Mouse (Mus musculus): Measurements from ENCODE around the gene Map7. TPM values are rescaled to one million over a fixed set of nuclear protein-coding genes. Genes with fewer than 3 reads are reported as not detected.

The Map7 gene
- polyA plus RNA-seq, 1 experiment from 2014 or later = 7.4 TPM

DNA sequence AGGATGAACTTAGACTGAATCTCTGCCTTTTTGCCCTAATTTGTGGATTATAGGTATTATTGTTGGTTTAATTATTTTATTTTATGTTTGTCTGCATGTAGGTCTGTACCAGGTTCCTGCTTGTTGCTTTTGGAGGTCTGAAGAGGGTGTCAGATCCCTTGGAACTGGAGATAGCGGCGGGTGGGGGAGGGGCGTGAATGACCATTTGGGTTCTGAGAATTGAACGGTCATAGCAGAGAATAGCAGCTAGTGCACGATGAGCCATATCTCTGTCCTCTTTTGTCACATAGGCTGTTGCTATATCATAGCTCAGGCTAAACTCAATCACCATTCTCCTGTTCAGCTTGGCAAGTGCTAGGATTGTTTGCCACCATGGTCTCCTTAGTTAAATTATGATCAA lies 169.2 kb downstream of the Map7 start:
- Histone ChIP-seq H3K4me2 (peak overlapping the region; percentile 26), H3K9me3 (replicated peaks) (no peaks in the 10 kb centered on the region), H3K36me3 (peaks cover 21% of the 10 kb centered on the region), H3K27me3 (replicated peaks) (no peaks in the 10 kb centered on the region), H3K4me3 (no peak overlapping the region), H3K9ac (no peak overlapping the region), H3K4me1 (replicated peaks) (peaks cover 13% of the 10 kb centered on the region), H3K27ac (ENCODE audit: poor library complexity, severe bottlenecking) (no peak overlapping the region)
- ATAC-seq (ENCODE audit: insufficient number of reproducible peaks, low FRiP score) = no peak
- 44% methylated on average over 5 of the region's 5 CpGs for WGBS

DNA sequence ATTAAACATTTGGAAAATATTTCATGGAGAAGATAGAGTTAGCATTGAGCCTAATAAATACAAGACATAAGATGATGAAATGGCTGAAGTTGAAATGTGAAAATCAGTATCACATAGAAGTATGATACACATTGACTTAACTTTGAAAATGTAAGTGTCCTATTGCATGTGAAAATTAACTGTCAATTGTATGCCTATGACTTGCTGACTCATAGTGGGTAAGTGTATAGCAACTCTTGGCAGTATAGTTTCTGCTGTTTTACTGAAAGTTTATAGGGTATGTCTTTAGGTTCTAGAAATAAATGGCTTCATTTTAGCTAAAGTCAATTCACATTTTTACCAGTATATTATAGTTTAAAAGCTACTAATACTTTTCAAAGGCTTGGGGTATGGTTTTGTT lies 178.0 kb downstream of the Map7 start:
- Histone ChIP-seq H3K4me1 (replicated peaks) (0 out of 2 replicates have a peak, but pooled peaks cover 3% of the 10 kb centered on the region), H3K4me2 (no peak overlapping the region), H3K36me3 (peaks cover 52% of the 10 kb centered on the region), H3K9ac (no peak overlapping the region), H3K27me3 (replicated peaks) (no peaks in the 10 kb centered on the region), H3K9me3 (replicated peaks) (no peaks in the 10 kb centered on the region), H3K4me3 (no peak overlapping the region), H3K27ac (ENCODE audit: poor library complexity, severe bottlenecking) (no peak overlapping the region)
- no peak for ATAC-seq (ENCODE audit: insufficient number of reproducible peaks, low FRiP score)

Small RNA genes lying within 50 kb of the gene (microRNA-seq; reads per million reads assigned to microRNA genes)
- not detected for gene Mir6413

Other genes with a start within 250 kb of the Map7 start
- gene Pex7, start 240.8 kb upstream of the Map7 start, polyA plus RNA-seq (2016; fragmentation: Nextera tagmentation; extraction: Ambion mirVana) = 35.4 and 36.4 TPM in 2 replicates
- gene Map3k5, start 214.0 kb upstream of the Map7 start, polyA plus RNA-seq (2016; fragmentation: Nextera tagmentation; extraction: Ambion mirVana) = 4.4 and 4.8 TPM in 2 replicates
- gene Bclaf1, start 164.0 kb downstream of the Map7 start, polyA plus RNA-seq (2016; fragmentation: Nextera tagmentation; extraction: Ambion mirVana) = 94.4 and 98.8 TPM in 2 replicates
- gene Mtfr2, start 199.3 kb downstream of the Map7 start, polyA plus RNA-seq (2016; fragmentation: Nextera tagmentation; extraction: Ambion mirVana) = 2.4 and 3.2 TPM in 2 replicates

Data from heart, embryonic 12.5 days (tissue).